Mouse (Mus musculus): ENCODE results near the gene Il12rb1.

DNA sequence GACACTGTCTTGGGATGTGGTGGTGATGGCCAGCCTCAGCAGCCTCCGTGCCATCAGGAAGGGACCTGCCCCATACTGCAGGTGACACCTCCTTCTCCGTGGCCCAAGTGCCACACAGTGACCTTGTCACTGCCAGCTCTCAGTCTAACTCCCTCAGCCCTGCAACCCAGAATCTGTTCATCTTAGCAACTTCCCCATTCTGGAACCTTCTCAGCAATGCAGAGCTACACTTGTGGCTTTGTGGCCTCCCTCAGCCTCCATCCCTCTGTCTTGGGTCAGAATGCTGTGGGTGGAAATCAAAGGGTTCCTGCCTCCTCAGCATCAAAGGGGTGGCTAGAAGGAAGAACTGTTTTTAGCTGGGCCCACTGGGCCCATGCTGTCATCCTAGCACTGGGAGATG, 45.6 kb downstream of the Il12rb1 start:
- TF ChIP-seq CTCF (IDR thresholded peaks at IDR 0.05; ENCODE audit: borderline replicate concordance, control insufficient read depth, extremely low read depth, insufficient read depth, low read length, poor library complexity): no peak
- no peak for TF ChIP-seq POLR2A (IDR thresholded peaks at IDR 0.05; ENCODE audit: control insufficient read depth, extremely low read depth, insufficient read depth, low read length, poor library complexity)

Data from thymus, adult 2 months (tissue).